Mouse (Mus musculus) brain, embryonic 14.5 days (tissue): ENCODE data around the gene Prmt3.

Source experiments
- CTCF ChIP-seq: fragments of 200-500 bp; IDR thresholded peaks from 2 replicates; pipeline ENCODE4 v1.5.1; 2012; ENCODE audit warnings: inconsistent platforms, mild to moderate bottlenecking, moderate library complexity, borderline replicate concordance; ENCODE audit not compliant: insufficient read depth, insufficient read length; ENCODE audit errors: extremely low read depth
- POLR2A ChIP-seq: fragments of 200-500 bp; IDR thresholded peaks from 2 replicates; pipeline ENCODE4 v1.6.1; 2012; ENCODE audit warnings: mild to moderate bottlenecking, inconsistent platforms, borderline replicate concordance; ENCODE audit not compliant: poor library complexity, insufficient read depth, insufficient read length, severe bottlenecking; ENCODE audit errors: extremely low read depth

DNA sequence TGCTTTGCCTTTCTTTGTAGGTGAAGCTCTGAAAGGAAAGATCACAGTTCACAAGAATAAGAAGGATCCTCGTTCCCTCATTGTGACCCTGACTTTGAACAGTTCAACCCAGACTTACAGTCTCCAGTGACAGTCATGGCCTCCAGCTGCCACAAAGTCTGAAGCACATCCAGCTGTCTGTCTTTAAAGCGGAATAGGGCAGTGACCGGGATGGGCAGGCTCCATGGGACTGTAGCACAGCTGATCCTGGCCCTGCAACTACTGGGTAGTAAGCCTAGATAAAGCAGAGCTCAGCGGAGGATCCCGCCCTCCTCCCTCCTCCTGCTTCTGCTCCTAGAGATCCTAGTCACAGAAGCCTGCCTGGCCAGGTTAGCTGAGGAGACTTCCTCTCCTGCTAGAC lies 79.2 kb downstream of the Prmt3 start:
- TF ChIP-seq CTCF, result no peak
- TF ChIP-seq POLR2A, result no peak
